Mouse (Mus musculus): ENCODE results near the gene Gbx1.
"Not testable (repeated sequence)": the region's sequence is repeated elsewhere in the genome, so short reads cannot be mapped to it uniquely, and the experiment has no call there.

Gbx1 gene

DNA sequence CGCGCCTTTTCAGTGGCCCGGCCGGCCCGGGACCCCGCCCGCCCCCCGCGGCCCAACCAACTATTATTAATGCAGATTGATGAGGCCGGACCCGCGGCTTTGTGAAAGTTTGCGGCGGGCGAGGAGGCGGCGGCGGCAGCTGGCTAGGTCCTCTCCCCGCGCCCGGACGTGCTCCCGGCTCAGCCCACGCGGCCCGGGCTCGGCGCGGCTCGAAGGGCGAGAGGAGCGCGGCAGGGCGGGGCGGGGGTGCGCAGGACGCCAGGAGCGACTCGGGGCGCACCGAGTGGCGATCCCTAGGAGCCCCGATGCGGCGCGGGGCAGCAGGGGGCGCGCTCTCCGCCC lies at the start of gene Gbx1:
Gene Gbx1, minus strand, starts transcription at position 314 of the 342 bp plus-strand sequence.
- DNase-seq = peak; percentile 19

DNA sequence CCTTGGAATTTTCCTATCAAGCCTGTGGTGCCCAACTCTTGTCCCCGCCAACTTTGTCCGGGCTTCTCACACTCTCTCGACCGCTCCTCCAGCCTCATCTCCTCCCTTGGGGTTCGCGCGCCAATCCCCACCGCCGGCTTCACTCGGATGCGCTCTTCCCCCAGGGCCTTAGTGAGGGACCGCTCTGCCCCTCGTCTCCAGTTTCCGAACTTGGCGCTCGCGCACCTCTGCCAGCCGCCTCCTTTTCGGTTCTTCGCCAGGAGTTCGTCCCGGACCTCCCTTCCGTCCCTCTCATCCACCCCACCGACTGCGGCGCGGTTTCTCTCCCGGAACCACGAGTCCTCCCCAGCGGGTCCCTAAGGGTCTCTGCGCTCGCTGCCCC lies 49.8 kb upstream of the Gbx1 start:
- DNase-seq = no peak

DNA sequence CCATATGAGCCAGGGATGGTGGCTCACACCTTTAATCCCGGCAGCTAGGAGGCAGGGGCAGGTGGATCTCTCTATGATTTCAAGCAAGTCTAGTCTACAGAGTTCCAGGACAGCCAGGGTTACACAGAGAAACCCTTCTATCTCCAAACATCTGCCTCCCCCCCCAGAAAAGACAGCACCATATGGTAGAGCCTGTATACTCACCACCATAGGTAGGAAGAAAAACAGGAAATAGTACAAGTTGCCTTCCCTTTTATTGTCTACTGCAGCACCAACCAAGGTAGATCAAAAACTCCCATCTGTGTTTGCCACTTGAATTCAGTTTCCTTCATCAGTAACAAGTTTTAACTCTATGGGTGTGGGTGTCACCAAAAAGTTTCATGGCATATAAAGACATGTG lies 48.9 kb upstream of the Gbx1 start:
- DNase-seq = no peak

DNA sequence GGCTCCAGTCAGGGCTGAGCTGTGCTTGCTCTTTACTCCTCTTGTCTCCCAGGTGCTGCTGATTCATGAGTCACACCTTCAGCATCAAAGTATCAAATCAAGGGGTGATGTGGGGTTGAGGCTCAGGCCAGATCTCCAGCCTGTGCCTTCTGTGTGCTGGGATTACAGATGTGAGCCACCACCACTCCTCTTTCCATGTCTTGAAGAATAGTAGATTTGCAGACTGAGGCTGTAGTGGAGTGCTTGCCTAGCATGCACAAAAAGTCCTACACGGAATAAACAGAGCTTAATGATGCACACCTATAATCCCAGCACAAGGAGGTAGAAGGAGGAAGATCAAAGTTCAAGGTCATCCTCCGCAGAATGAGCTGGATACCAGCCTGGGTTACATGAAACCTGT lies 29.7 kb upstream of the Gbx1 start, which contains the start of gene 4931409K22Rik:
Gene 4931409K22Rik, minus strand, starts transcription at position 101 of the 400 bp plus-strand sequence.
- no peak for DNase-seq

DNA sequence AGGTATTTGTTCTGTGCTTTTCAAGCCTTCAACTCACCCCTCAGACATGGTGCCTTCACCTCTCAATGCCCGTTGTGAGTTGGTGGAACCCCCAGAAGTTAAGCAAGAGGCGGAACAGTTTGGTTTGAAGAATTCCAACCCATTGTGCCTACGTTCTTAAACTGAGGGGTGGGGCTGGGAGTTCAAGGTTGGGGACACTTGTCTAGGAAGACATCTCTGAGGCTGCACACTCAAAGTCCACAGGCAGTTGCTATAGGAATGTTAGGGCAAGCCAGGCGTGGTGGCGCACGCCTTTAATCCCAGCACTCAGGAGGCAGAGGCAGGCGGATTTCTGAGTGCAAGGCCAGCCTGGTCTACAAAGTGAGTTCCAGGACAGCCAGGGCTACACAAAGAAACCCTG lies 28.3 kb upstream of the Gbx1 start:
- DNase-seq = not testable (repeated sequence)

DNA sequence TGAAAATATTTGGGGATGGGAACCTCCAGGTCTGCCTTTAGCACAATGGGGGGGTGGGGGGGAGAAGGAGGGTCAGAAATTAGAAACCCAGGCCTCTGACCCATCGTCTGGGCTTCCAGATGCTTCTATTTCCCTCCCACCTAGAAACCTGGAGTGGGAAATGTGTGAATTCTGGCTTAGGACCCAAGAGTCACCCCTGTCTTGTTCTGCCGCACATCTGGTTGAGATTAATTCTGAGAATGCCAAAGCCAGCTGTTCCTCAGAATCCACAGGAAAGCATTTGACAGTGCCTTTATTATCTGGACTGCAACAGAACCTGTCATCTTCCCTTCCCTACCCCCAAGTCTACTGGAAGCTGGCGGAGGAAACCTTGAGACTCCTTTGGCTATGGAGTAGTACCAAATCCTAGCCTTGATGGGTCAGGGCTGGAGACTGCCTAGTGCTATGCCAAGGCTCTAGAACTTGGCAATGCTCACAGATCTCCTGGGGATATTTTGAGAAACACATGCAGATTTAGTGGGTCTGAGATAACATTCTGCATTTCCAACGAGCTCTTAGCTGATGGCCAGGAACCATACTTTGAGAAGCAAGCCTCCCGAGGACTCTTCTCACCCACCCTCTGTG lies 26.7 kb upstream of the Gbx1 start:
- DNase-seq = no peak

DNA sequence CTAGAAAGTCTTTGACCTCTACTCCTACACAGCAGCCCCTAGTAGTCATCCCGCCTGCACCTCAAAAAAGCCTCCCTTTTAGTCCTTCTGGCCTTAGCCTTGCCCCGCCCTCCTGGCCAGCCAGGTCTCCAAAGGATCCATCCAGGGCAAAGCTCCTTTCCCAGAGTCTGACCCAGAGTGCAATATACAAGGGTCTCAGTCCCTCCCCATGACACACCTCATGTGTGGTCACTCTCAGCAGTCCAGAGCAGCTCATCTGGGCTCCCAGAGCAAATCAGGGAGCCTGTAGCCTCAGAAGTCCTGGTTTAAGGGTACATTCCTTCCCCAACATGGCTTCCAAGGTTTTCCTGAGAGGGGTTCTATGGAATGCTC lies 24.3 kb upstream of the Gbx1 start:
- no peak for DNase-seq

DNA sequence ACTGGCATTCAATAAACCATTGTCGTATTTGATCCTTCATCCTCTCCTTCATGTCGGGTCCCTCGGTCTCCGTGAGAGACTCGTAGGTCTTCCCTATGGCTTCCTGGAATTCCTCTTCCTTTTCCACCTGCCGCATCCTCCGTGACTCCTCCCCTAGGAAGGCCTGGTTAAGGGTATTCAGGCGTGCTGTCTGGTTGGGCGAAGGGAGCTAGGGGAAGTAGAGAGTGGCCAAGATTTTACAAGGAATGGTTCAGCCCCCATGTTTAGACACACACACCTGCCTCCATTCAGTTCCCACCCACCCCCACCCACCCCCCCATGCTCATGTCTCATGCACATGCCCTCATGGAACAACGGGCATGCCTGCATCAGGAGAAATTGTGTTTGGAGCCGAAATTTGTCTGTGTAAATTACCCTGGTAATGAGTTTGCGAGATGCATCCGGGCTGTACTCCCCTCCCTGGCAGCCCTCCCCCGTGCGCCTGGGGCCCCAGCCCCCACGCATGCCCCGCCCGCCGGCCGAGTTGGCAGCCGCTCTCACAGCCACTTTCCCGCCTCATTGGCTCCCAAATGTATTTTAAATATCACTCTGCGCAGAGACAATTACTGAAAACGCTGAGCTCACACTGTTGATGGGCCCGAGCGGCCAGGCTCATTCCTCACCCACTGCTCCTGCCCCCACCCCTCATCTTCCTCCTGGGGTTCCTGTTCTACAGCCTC lies 23.8 kb upstream of the Gbx1 start:
- peak; percentile 32 for DNase-seq

DNA sequence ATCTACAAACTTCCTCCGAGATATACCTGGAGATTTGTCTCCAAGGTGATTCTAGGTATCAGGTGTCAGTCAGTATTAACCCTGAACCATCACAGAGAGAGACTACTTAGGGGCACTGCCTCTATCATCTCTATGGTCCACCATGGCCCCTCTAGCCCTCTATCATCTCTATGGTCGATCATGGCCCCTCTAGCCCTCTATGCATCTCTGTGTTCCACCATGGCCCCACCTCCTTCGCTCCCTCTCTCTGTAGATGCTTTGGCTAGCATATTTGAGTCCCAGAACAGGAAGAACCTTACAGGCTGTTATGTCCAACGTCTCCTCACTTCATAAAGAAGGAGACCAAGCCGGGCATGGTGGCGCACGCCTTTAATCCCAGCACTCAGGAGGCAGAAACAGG lies 15.6 kb upstream of the Gbx1 start:
- DNase-seq = no peak

DNA sequence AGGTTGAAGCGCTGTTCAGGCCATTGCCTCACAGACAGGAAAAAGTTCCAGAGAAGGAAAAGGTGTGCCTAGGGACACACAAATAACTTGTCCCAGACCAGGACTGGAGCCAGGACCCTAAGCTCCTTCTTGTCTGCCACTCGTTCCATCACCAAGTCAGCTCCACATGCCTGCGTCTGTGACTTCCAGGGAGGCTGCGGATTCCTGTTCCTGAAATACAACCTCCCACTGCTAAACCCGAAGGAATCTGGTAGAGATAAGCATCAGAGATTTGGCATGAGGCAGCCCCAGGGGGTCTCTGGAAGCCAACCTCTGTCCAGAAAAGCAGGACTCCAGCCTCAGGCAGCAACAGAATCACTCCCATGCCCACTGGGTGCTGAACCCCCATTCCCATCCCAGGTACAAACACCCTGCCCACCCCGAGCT lies 14.2 kb upstream of the Gbx1 start:
- no peak for DNase-seq

DNA sequence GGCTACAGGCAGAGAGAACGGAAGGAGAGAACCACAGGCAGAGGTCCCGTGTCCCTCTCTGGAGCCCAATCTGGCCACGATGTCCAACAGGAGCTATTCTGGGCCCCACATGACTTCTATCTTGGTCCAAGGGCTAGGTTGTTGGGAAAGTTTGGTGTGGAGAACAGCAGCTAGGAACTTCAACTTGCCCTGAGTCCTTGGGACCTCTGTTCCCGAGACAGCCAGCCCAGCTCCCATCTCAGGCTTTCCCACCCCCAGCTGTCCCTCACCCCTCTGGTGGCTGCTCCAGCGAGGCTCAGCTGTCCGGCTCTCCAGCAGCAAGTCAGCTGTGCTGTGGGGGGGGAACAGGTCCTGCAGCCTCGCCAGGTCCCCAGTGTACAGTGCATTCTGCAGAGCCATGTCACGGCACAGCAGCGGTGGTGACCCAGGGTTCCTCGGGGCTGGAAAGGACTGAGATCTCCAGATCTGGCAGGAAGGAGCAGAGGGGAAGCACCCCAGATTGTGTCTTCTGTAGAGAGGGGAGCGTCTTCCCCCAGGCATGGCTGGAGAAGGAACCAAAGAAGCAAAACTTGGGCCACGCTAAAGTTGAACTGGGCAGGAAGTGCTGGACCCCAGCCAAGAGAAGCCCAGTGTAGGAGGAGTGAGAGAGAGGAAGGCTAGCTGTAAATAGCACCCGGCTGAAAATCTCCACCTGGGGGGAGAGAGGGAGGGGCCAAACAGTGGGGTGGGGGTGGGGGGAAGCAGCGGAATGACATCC lies 13.6 kb upstream of the Gbx1 start, which contains the start of gene Asb10:
Gene Asb10, minus strand, starts transcription at position 592 of the 757 bp plus-strand sequence.
- DNase-seq = peak; percentile 55

DNA sequence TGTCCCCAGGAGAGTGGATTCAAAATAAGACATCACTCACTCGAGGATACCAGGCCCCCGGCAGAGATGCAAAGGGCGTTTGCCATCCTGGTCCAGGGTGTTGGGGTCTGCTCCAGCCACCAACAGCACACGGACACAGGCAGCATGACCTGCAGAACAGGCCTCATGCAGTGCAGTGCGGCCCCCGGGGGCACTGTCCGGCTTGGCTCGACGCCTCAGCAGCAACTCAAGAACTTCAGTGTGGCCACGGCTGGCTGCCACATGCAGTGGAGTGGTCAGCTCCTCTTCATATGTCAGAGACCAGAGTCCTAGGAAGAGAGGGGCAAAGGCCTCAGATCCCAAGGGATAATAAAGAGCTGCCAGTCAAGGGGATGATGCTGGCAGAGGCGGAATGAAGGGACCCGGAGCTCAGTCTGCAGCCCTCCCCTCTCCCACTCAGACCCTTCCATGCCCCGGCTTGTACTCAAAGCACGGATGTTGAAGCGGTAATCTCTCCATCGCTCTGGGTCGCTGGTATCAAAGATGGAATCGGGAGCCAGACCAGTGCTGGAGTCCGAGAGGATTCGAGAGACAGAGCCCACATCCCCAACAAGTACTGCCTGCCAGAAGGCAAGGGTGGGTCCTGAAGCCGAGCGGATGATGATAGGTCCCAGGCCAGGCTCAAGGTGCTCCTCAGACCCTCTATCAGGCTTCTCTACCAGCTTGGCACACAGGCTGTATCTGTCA lies 12.7 kb upstream of the Gbx1 start:
- DNase-seq = no peak

DNA sequence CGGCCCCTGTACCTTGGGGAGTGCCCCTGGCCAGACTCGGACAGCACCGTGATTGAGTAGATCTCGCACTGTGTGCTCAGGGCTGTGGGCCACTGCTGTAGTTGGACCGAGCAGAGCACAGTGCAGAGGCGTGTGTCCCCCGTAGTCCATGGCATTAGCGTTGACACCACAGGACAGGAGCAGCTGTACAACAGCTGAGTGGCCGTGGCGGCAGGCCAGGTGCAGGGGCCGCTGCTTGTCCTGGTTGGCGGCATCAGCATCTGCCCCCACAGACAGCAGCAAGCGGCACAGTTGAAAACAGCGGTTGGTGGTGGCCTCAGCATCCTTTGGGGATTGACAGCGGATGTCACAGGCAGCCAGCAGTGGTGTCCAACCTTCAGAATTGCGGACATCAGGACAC lies 10.6 kb upstream of the Gbx1 start:
- no peak for DNase-seq

DNA sequence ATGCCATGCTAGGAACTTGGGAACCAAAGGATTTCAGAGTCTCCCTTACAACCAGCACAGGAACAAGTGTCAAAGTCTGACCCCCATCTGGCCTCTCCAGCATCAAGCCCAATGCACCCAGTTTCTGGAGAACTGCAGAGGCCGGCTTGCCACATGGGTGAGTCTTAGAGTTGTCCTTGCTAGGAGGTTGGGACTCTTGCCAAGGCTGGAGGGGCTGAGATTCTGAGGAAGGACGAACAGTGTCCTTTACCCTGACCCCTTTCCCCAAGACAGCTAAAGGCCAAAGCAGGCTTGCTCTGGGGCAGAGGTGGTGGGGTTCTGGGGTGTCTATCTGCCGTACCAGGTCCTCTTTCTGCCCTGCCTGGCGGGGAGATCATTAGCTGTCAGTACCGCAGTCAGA lies 9.5 kb upstream of the Gbx1 start:
- DNase-seq = no peak

DNA sequence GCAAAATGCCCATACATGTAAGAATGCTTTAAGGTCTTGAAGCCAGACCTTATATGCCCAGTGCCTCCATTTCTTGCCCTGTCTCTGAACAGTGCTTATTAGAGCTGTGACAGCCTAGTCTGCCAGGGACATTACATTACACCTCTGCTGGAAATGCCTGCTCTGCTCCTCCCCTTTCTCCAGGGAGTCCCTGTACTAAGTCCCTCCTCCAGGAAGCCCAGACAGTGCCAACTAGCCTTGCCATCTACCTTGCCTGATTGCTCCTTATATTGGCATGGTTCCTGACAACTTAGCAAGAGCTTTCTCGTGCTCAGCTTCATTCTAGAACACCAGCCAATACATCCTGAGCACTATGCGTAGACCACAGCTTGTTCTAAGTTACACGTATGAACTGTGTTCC lies 8.7 kb upstream of the Gbx1 start:
- DNase-seq = peak; percentile 8

DNA sequence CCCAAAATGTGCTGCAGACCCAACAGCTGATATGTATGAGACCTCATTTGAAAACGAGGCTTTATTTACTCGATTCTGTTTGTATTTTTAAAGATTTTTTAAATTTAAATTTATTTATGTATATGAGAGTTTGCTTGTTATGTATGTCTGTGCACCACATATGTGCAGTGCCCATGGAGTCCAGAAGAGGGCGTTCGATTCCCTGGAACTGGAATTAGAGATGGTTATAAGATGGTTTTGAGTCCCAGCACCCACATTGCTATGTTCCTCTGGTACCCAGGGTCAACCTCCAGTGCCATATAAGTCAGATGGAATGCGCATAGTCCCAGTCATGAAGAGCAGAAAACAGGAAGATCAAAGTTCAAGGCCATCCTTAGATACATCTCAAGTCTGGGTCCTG lies 7.3 kb upstream of the Gbx1 start:
- DNase-seq = peak; percentile 24

DNA sequence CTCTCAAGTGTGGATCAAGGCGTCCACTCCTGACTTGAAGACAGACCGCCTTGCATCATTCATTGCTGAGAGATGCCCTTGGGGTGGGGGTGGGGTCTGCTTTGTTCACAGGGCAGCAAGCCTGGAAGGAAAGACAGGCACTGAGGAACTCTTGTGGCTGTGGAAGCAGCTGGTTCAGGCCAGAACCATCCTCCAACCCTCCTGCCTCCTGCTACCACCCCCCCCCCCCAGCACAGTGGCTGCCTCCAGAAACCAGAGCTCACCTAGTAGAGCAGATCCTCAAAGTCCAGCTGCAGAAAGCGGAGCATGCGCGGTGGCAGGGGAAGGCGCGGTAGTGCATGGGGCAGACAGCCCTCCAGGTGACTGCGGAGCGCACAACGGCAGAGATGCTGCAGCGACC lies 6.4 kb upstream of the Gbx1 start:
- DNase-seq = no peak

DNA sequence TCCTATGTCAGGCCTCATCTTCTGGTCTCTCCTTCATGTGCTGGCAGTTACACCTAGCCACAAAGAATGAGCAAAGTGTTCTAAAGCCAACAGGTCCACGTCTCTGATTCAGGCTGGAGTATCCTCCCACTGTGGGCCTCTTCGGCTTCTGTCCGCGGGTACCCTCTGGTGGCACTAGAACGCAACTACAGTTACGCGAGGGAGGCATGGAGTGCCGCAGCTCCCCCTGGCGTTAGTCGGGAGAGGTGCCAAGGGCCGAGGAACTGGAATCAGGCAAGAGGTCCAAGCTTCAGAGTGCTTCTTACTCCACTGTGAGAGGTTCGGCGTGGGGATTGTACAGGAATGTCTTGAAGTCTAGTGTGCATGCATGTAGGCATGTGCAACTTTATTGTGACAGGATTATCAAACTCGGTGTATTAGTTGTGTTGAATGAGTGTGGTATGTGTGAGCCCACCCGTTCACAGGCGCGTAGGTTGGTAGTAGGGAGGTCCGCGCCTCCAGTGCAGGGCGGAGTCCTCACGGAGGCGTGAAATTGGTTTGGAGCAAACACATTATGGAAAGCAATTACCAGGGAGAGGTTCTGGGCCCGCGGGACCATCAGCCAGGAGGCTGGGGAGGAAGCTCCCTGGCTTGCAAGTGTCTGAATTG lies 3.2 kb upstream of the Gbx1 start:
- DNase-seq = peak; percentile 94

DNA sequence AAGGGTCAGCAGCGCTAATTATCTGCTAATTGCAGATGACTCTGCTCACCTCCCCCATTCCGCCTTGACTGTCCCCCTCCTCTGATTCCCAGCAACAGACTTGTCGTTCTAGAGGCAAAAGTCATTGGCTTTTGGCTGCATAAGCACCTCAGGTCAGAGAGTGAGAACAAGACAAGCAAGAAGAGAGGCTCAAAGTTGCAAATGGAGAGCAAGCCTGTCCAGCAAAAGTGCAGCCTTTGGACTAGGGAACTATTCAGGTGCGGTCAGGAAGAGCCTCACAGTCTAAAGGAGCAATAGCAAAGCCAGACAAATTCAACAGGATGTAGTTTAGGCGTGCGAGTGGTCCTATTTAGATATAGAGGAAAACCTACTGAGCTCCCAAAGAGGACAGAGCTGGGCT lies 778 bp upstream of the Gbx1 start:
- no peak for DNase-seq

DNA sequence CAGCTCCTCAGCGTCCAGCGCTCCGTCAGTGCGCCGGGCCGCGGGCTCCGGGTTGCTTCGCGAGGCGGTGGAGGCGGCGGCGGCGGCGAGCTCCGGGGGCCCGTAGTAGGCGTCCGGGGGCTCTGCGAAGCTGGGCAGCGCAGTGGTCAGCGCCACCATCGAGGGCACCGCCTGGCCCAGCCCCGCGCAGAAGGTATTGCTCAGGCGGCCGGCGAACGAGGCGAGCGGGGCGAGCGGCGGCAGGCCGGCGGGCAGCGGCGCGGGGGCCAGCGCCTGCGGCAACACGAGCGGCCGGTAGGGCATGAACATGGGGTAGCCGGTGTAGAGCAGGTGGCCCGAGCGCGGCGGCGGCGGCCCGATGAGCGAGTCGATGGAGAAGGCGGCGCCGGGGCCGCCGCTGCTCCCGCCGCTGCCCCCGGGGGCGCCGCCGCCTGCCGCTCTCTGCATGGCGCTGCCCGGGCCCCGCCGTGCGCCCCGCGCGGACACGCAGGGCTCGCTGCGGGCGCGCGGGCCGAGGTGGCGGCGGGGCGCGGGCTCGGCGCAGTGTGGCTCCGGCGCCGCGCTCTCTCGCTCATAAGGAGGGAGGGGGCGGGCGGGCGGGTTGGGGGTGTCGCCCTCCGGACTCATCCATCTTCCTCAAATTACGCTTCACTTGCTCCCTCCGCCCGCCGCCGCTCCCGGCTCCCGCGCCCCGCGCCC lies 663 bp downstream of the Gbx1 start:
- no peak for DNase-seq

DNA sequence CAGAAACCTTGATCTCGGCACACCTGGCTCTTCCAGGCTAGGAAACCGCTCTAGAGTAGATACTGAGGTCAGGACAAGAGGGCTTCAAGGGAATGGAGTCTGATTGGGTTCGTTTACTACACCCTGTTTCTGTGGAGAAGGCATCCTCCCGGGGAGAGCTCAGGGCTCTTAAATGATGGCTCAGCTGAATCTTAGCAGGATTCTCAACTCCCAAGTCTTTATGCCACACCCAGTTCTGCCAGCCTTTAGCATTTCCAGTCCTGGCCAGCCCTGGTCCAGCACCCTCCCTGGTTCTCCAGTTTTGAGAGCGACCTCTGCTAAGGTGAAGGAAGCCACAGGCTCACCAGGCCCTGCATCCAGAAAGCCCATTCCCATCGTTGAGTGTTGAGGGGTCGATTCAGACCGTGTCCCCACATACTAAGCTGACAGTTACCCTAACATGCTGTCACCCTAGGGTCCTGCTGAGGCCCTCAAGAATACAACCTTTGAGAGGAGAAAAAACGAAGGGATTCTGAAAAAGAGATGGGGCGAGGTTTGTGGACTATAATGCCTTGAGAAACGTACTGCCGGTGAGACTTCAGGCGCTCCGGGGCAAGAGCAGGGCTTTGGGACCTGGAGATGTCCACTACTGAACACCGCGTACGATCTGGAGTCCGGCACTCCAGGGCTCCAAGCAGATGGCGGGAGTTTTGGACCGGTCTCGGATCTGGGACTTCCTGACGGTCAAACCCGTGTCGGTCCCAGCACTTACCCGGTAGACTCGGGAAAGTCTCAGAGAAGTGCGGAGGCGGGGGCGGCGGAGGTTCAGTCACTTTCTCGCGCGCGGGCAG lies 1.4 kb downstream of the Gbx1 start:
- no peak for DNase-seq
